Mouse (Mus musculus) liver, embryonic 16.5 days (tissue): Measurements from ENCODE around the gene Camsap2. TPM values are rescaled to one million over a fixed set of nuclear protein-coding genes. Genes with fewer than 3 reads are reported as not detected.

Experiments used
- ATAC-seq: fragments of 200-750 bp; cut with Nextera tagmentation; 2 replicates; pipeline ENCODE4 v1.8.0; 2017; ENCODE audit warnings: low read depth, mild to moderate bottlenecking, moderate number of reproducible peaks, moderate library complexity
- H3K27ac ChIP-seq: fragments of 300-500 bp; sonication (generic); 2 replicates; pipeline ENCODE4 v1.5.1; 2014; ENCODE audit warnings: mild to moderate bottlenecking, low read length
- H3K27me3 ChIP-seq: fragments of 300-500 bp; sonication (generic); 2 replicates; pipeline ENCODE4 v1.6.1; 2014; ENCODE audit warnings: low read depth, low read length, mixed read lengths; ENCODE audit not compliant: control insufficient read depth, insufficient read depth
- H3K36me3 ChIP-seq: fragments of 300-500 bp; sonication (generic); 2 replicates; pipeline ENCODE4 v1.6.1; 2014; ENCODE audit warnings: mild to moderate bottlenecking; ENCODE audit not compliant: control insufficient read depth, insufficient read depth
- H3K4me1 ChIP-seq: fragments of 300-500 bp; sonication (generic); 2 replicates; pipeline ENCODE4 v1.6.1; 2014; ENCODE audit warnings: low read depth, low read length, mixed read lengths; ENCODE audit not compliant: control insufficient read depth
- H3K4me2 ChIP-seq: fragments of 300-500 bp; sonication (generic); 2 replicates; pipeline ENCODE4 v1.6.1; 2014; ENCODE audit warnings: low read depth, low read length, mixed read lengths
- H3K4me3 ChIP-seq: fragments of 300-500 bp; sonication (generic); 2 replicates; pipeline ENCODE4 v1.5.1; 2014; ENCODE audit warnings: low read depth, mild to moderate bottlenecking, low read length
- H3K9ac ChIP-seq: fragments of 300-500 bp; sonication (generic); 2 replicates; pipeline ENCODE4 v1.6.1; 2014; ENCODE audit warnings: low read depth, low read length
- H3K9me3 ChIP-seq: fragments of 300-500 bp; sonication (generic); replicated peaks from 2 replicates; pipeline ENCODE4 v1.6.1; 2016; ENCODE audit warnings: low read length; ENCODE audit not compliant: control insufficient read depth
- WGBS: fragments of 180-500 bp; shearing (Covaris S2); extraction: QIAGEN DNeasy Blood & Tissue Kit; methylation state at CpG from one replicate; pipeline ENCODE4 v1.1.7; 2014; ENCODE audit not compliant: insufficient replicate concordance; 5-methylcytosine and 5-hydroxymethylcytosine counted together
- polyA plus RNA-seq: library from polyadenylated mRNA; unstranded; fragments of >200 nt; fragmentation: Nextera tagmentation; extraction: Ambion mirVana; gene quantifications from 2 replicates; pipeline ENCODE4 v1.2.1, GENCODE M21; 2015

The Camsap2 gene
- polyA plus RNA-seq = 5.1 and 5.8 TPM in 2 replicates

GRCm38 (mm10) chr1:136345454-136346372 is at the start of gene Camsap2:
Gene Camsap2 (minus strand): TSS chr1:136346104.
- no peaks in the 10 kb centered on the region for H3K9me3 ChIP-seq
- H3K4me2 ChIP-seq = peak within 1 kb of the TSS; percentile 97
- H3K4me3 ChIP-seq = peak within 1 kb of the TSS; percentile 98
- WGBS = under 1% methylated on average over 115 of the region's 121 CpGs
- peak within 1 kb of the TSS; percentile 96 for H3K9ac ChIP-seq
- peak within 1 kb of the TSS; percentile 99 for H3K27ac ChIP-seq
- H3K4me1 ChIP-seq = peaks cover 35% of the 10 kb centered on the region
- no peaks in the 10 kb centered on the region for H3K27me3 ChIP-seq
- ATAC-seq = peak; percentile 91
- H3K36me3 ChIP-seq = no peaks in the 10 kb centered on the region

GRCm38 (mm10) chr1:136395073-136395472 is 49.2 kb upstream of the Camsap2 start:
- Histone ChIP-seq H3K4me3 (no peak overlapping the region), H3K4me1 (peaks cover 2% of the 10 kb centered on the region; the same call in 1 of the 2 replicates), H3K4me2 (peak overlapping the region; percentile 29; the same call in 1 of the 2 replicates)

GRCm38 (mm10) chr1:136394506-136394905 is 48.6 kb upstream of the Camsap2 start:
- H3K4me3 ChIP-seq = no peak overlapping the region
- H3K4me2 ChIP-seq = peak overlapping the region; percentile 29; the same call in 1 of the 2 replicates

More at GRCm38 (mm10) chr1:136395073-136395472, 49.2 kb upstream of the Camsap2 start:
- H3K36me3 ChIP-seq = no peaks in the 10 kb centered on the region
- no peak overlapping the region for H3K9ac ChIP-seq
- no peaks in the 10 kb centered on the region for H3K9me3 ChIP-seq
- peaks cover 4% of the 10 kb centered on the region; the same call in 1 of the 2 replicates for H3K27me3 ChIP-seq
- WGBS = 34% methylated on average over 5 of the region's 5 CpGs
- ATAC-seq = peak; percentile 21; the same call in 1 of the 2 replicates
- H3K27ac ChIP-seq = no peak overlapping the region

GRCm38 (mm10) chr1:136386914-136387313 is 41.0 kb upstream of the Camsap2 start:
- H3K9ac ChIP-seq = no peak overlapping the region
- no peak for ATAC-seq
- 68% methylated on average over 5 of the region's 6 CpGs for WGBS
- H3K36me3 ChIP-seq = no peaks in the 10 kb centered on the region
- no peaks in the 10 kb centered on the region for H3K4me1 ChIP-seq
- no peak overlapping the region for H3K4me3 ChIP-seq
- H3K27ac ChIP-seq = no peak overlapping the region
- H3K9me3 ChIP-seq = no peaks in the 10 kb centered on the region
- H3K27me3 ChIP-seq = no peaks in the 10 kb centered on the region
- no peak overlapping the region for H3K4me2 ChIP-seq

More at GRCm38 (mm10) chr1:136394506-136394905, 48.6 kb upstream of the Camsap2 start:
- H3K9me3 ChIP-seq = no peaks in the 10 kb centered on the region
- no peak overlapping the region for H3K27ac ChIP-seq
- WGBS = 32% methylated on average over 10 of the region's 10 CpGs
- peaks cover 4% of the 10 kb centered on the region; the same call in 1 of the 2 replicates for H3K27me3 ChIP-seq
- no peak overlapping the region for H3K9ac ChIP-seq
- peak; percentile 32; the same call in 1 of the 2 replicates for ATAC-seq
- H3K36me3 ChIP-seq = no peaks in the 10 kb centered on the region
- H3K4me1 ChIP-seq = peaks cover 2% of the 10 kb centered on the region; the same call in 1 of the 2 replicates

GRCm38 (mm10) chr1:136381583-136381982 is 35.7 kb upstream of the Camsap2 start:
- Histone ChIP-seq H3K27ac (no peak overlapping the region), H3K4me2 (no peak overlapping the region), H3K4me1 (no peaks in the 10 kb centered on the region), H3K4me3 (no peak overlapping the region), H3K9ac (no peak overlapping the region), H3K36me3 (no peaks in the 10 kb centered on the region), H3K9me3 (no peaks in the 10 kb centered on the region), H3K27me3 (no peaks in the 10 kb centered on the region)
- 67% methylated on average over 5 of the region's 5 CpGs for WGBS
- ATAC-seq = no peak

GRCm38 (mm10) chr1:136381169-136381568 is 35.3 kb upstream of the Camsap2 start:
- Histone ChIP-seq H3K9ac (no peak overlapping the region), H3K4me1 (no peaks in the 10 kb centered on the region), H3K4me3 (no peak overlapping the region), H3K27ac (no peak overlapping the region), H3K4me2 (no peak overlapping the region), H3K27me3 (no peaks in the 10 kb centered on the region), H3K9me3 (no peaks in the 10 kb centered on the region), H3K36me3 (no peaks in the 10 kb centered on the region)
- ATAC-seq = no peak
- WGBS = 70% methylated on average over 6 of the region's 6 CpGs

GRCm38 (mm10) chr1:136380606-136381005 is 34.7 kb upstream of the Camsap2 start:
- H3K4me1 ChIP-seq = no peaks in the 10 kb centered on the region
- 78% methylated on average over 8 of the region's 8 CpGs for WGBS
- ATAC-seq = no peak

GRCm38 (mm10) chr1:136380161-136380560 is 34.3 kb upstream of the Camsap2 start:
- Histone ChIP-seq H3K27ac (no peak overlapping the region), H3K4me3 (no peak overlapping the region), H3K27me3 (no peaks in the 10 kb centered on the region), H3K4me2 (no peak overlapping the region), H3K9ac (no peak overlapping the region), H3K4me1 (no peaks in the 10 kb centered on the region), H3K9me3 (no peaks in the 10 kb centered on the region), H3K36me3 (no peaks in the 10 kb centered on the region)
- ATAC-seq = no peak
- WGBS = 68% methylated on average over 4 of the region's 4 CpGs

More at GRCm38 (mm10) chr1:136380606-136381005, 34.7 kb upstream of the Camsap2 start:
- H3K36me3 ChIP-seq = no peaks in the 10 kb centered on the region
- H3K4me2 ChIP-seq = no peak overlapping the region
- H3K27me3 ChIP-seq = no peaks in the 10 kb centered on the region
- H3K9me3 ChIP-seq = no peaks in the 10 kb centered on the region
- H3K4me3 ChIP-seq = no peak overlapping the region
- no peak overlapping the region for H3K9ac ChIP-seq
- no peak overlapping the region for H3K27ac ChIP-seq

- Histone ChIP-seq H3K4me1 (no peaks in the 10 kb centered on the region), H3K27me3 (no peaks in the 10 kb centered on the region), H3K9ac (no peak overlapping the region), H3K4me3 (no peak overlapping the region), H3K4me2 (no peak overlapping the region), H3K9me3 (no peaks in the 10 kb centered on the region), H3K36me3 (no peaks in the 10 kb centered on the region), H3K27ac (no peak overlapping the region)
- WGBS = 89% methylated on average over 7 of the region's 7 CpGs
- ATAC-seq = no peak
These were observed 33.4 kb upstream of the Camsap2 start for GRCm38 (mm10) chr1:136379261-136379660.
